Mouse (Mus musculus) small intestine, adult 2 months (tissue): ENCODE data around the gene Hspb7.

Experiments used
- CTCF ChIP-seq: fragments of 200-500 bp; IDR thresholded peaks from 2 replicates; pipeline ENCODE4 v1.5.1; 2012; ENCODE audit warnings: low read depth, mild to moderate bottlenecking, control low read depth, inconsistent platforms, low read length, moderate library complexity, mixed read lengths; ENCODE audit not compliant: insufficient replicate concordance, insufficient read length; ENCODE audit errors: extremely low read depth
- POLR2A ChIP-seq: fragments of 200-500 bp; IDR thresholded peaks from 2 replicates; pipeline ENCODE4 v1.6.1; 2012; ENCODE audit warnings: low read depth, mild to moderate bottlenecking, control low read depth, inconsistent platforms, low read length, moderate library complexity

- TF ChIP-seq CTCF = no peak
- no peak for TF ChIP-seq POLR2A
Observed at GRCm38 (mm10) chr4:141469343-141469742, 48.8 kb downstream of the Hspb7 start.
